Mouse (Mus musculus): ENCODE data around the gene Cldn12. TPM values are rescaled to one million over a fixed set of nuclear protein-coding genes. Genes with fewer than 3 reads are reported as not detected.

The Cldn12 gene
- total and polyA plus RNA-seq, 2 experiments from 2014 or later: 13.0 to 17.8 TPM

GRCm38 (mm10) chr5:5495042-5495441 is 19.7 kb downstream of the Cldn12 start:
- Histone ChIP-seq H3K9me3 (ENCODE audit: low read length) (no peaks in the 10 kb centered on the region), H3K4me2 (ENCODE audit: low read depth) (no peak overlapping the region), H3K4me3 (ENCODE audit: low read depth, low read length) (no peak overlapping the region), H3K36me3 (ENCODE audit: insufficient read depth) (no peaks in the 10 kb centered on the region), H3K9ac (no peak overlapping the region), H3K27me3 (ENCODE audit: insufficient read depth, low read length) (peaks cover 7% of the 10 kb centered on the region), H3K27ac (ENCODE audit: low read depth, low read length) (no peak overlapping the region), H3K4me1 (ENCODE audit: insufficient read depth) (no peaks in the 10 kb centered on the region)
- WGBS: 82% methylated on average over 4 of the region's 4 CpGs
- DNase-seq (no peak), ATAC-seq (no peak)
- TF ChIP-seq CTCF (IDR thresholded peaks at IDR 0.05; ENCODE audit: low read depth): no peak

- Histone ChIP-seq H3K4me1 (ENCODE audit: insufficient read depth) (no peaks in the 10 kb centered on the region), H3K4me2 (ENCODE audit: low read depth) (no peak overlapping the region), H3K27ac (ENCODE audit: low read depth, low read length) (no peak overlapping the region), H3K9me3 (ENCODE audit: low read length) (no peaks in the 10 kb centered on the region), H3K4me3 (ENCODE audit: low read depth, low read length) (no peak overlapping the region), H3K27me3 (ENCODE audit: insufficient read depth, low read length) (peaks cover 7% of the 10 kb centered on the region), H3K36me3 (ENCODE audit: insufficient read depth) (no peaks in the 10 kb centered on the region), H3K9ac (no peak overlapping the region)
- TF ChIP-seq CTCF (IDR thresholded peaks at IDR 0.05; ENCODE audit: low read depth): peak; percentile 90
- ATAC-seq (peak; percentile 85), DNase-seq (peak; percentile 81)
- 42% methylated on average over 16 of the region's 16 CpGs for WGBS
These were observed 20.3 kb downstream of the Cldn12 start for GRCm38 (mm10) chr5:5494269-5495005.

GRCm38 (mm10) chr5:5492163-5492562 is 22.6 kb downstream of the Cldn12 start:
- no peak overlapping the region for H3K4me3 ChIP-seq (ENCODE audit: low read depth, low read length)
- H3K9me3 ChIP-seq (ENCODE audit: low read length): no peaks in the 10 kb centered on the region
- H3K4me2 ChIP-seq (ENCODE audit: low read depth): no peak overlapping the region
- no peak overlapping the region for H3K9ac ChIP-seq
- no peak for DNase-seq
- WGBS: 95% methylated on average over 4 of the region's 4 CpGs
- H3K36me3 ChIP-seq (ENCODE audit: insufficient read depth): no peaks in the 10 kb centered on the region
- no peaks in the 10 kb centered on the region for H3K4me1 ChIP-seq (ENCODE audit: insufficient read depth)
- H3K27ac ChIP-seq (ENCODE audit: low read depth, low read length): no peak overlapping the region
- peaks cover 7% of the 10 kb centered on the region for H3K27me3 ChIP-seq (ENCODE audit: insufficient read depth, low read length)
- ATAC-seq: 0 out of 2 replicates have a peak, but pooled peaks have one; percentile 23
- peak; percentile 40 for TF ChIP-seq CTCF (IDR thresholded peaks at IDR 0.05; ENCODE audit: low read depth)

GRCm38 (mm10) chr5:5486071-5486470 is 28.7 kb downstream of the Cldn12 start:
- no peak for DNase-seq
- no peak for ATAC-seq

GRCm38 (mm10) chr5:5483254-5483858 is 31.4 kb downstream of the Cldn12 start:
- H3K27ac ChIP-seq (ENCODE audit: low read depth, low read length): no peak overlapping the region

More at GRCm38 (mm10) chr5:5486071-5486470, 28.7 kb downstream of the Cldn12 start:
- Histone ChIP-seq H3K36me3 (ENCODE audit: insufficient read depth) (no peaks in the 10 kb centered on the region), H3K9me3 (ENCODE audit: low read length) (no peaks in the 10 kb centered on the region), H3K27ac (ENCODE audit: low read depth, low read length) (no peak overlapping the region), H3K27me3 (ENCODE audit: insufficient read depth, low read length) (no peaks in the 10 kb centered on the region), H3K4me1 (ENCODE audit: insufficient read depth) (no peaks in the 10 kb centered on the region), H3K9ac (no peak overlapping the region), H3K4me3 (ENCODE audit: low read depth, low read length) (no peak overlapping the region), H3K4me2 (ENCODE audit: low read depth) (no peak overlapping the region)
- WGBS: 44% methylated on average over 3 of the region's 3 CpGs
- no peak for TF ChIP-seq CTCF (IDR thresholded peaks at IDR 0.05; ENCODE audit: low read depth)

GRCm38 (mm10) chr5:5481662-5482061 is 33.1 kb downstream of the Cldn12 start:
- peak; percentile 71 for TF ChIP-seq CTCF (IDR thresholded peaks at IDR 0.05; ENCODE audit: low read depth)

More at GRCm38 (mm10) chr5:5483254-5483858, 31.4 kb downstream of the Cldn12 start:
- TF ChIP-seq CTCF (IDR thresholded peaks at IDR 0.05; ENCODE audit: low read depth): no peak
- WGBS: 77% methylated on average over 9 of the region's 9 CpGs
- no peak for ATAC-seq
- DNase-seq: no peak
- Histone ChIP-seq H3K36me3 (ENCODE audit: insufficient read depth) (no peaks in the 10 kb centered on the region), H3K4me3 (ENCODE audit: low read depth, low read length) (no peak overlapping the region), H3K4me1 (ENCODE audit: insufficient read depth) (no peaks in the 10 kb centered on the region), H3K9me3 (ENCODE audit: low read length) (no peaks in the 10 kb centered on the region), H3K9ac (no peak overlapping the region), H3K27me3 (ENCODE audit: insufficient read depth, low read length) (no peaks in the 10 kb centered on the region), H3K4me2 (ENCODE audit: low read depth) (no peak overlapping the region)

GRCm38 (mm10) chr5:5479043-5479442 is 35.7 kb downstream of the Cldn12 start, which contains the start of gene 1700015F17Rik:
Gene 1700015F17Rik (minus strand): TSS chr5:5479143.
- Histone ChIP-seq H3K9ac (no peak within 1 kb of the TSS), H3K4me1 (ENCODE audit: insufficient read depth) (no peaks in the 10 kb centered on the region), H3K4me3 (ENCODE audit: low read depth, low read length) (no peak within 1 kb of the TSS), H3K27me3 (ENCODE audit: insufficient read depth, low read length) (no peaks in the 10 kb centered on the region), H3K27ac (ENCODE audit: low read depth, low read length) (no peak within 1 kb of the TSS), H3K4me2 (ENCODE audit: low read depth) (no peak within 1 kb of the TSS), H3K9me3 (ENCODE audit: low read length) (no peaks in the 10 kb centered on the region), H3K36me3 (ENCODE audit: insufficient read depth) (no peaks in the 10 kb centered on the region)
- TF ChIP-seq CTCF (IDR thresholded peaks at IDR 0.05; ENCODE audit: low read depth): no peak
- no peak for ATAC-seq
- WGBS: 85% methylated on average over 6 of the region's 6 CpGs
- DNase-seq: no peak

More at GRCm38 (mm10) chr5:5481662-5482061, 33.1 kb downstream of the Cldn12 start:
- Histone ChIP-seq H3K4me2 (ENCODE audit: low read depth) (no peak overlapping the region), H3K9me3 (ENCODE audit: low read length) (no peaks in the 10 kb centered on the region), H3K4me3 (ENCODE audit: low read depth, low read length) (no peak overlapping the region), H3K4me1 (ENCODE audit: insufficient read depth) (no peaks in the 10 kb centered on the region), H3K9ac (no peak overlapping the region), H3K27me3 (ENCODE audit: insufficient read depth, low read length) (no peaks in the 10 kb centered on the region), H3K27ac (ENCODE audit: low read depth, low read length) (no peak overlapping the region), H3K36me3 (ENCODE audit: insufficient read depth) (no peaks in the 10 kb centered on the region)
- 4% methylated on average over 1 of the region's 1 CpGs for WGBS
- DNase-seq: peak; percentile 70
- 0 out of 2 replicates have a peak, but pooled peaks have one; percentile 32 for ATAC-seq
